Mouse (Mus musculus) E14TG2a.4 (cell line): ENCODE measurements around the gene BC055324.

Experiments
- H3K27me3 ChIP-seq: 2 replicates; pipeline ENCODE4 v1.6.1; 2014; ENCODE audit warnings: low read length, control low read depth; ENCODE audit not compliant: insufficient read depth
- H3K36me3 ChIP-seq: 2 replicates; pipeline ENCODE4 v1.6.1; 2014; ENCODE audit warnings: low read length, control low read depth; ENCODE audit not compliant: insufficient read depth
- H3K4me1 ChIP-seq: replicated peaks from 2 replicates; pipeline ENCODE4 v1.6.1; 2014; ENCODE audit warnings: low read depth, low read length, control low read depth
- H3K4me3 ChIP-seq: replicated peaks from 2 replicates; pipeline ENCODE4 v1.5.1; 2014; ENCODE audit warnings: mild to moderate bottlenecking, low read length
- H3K9me3 ChIP-seq: 2 replicates; pipeline ENCODE4 v1.6.1; 2014; ENCODE audit warnings: low read length, control low read depth
- CTCF ChIP-seq: conservative IDR thresholded peaks from 2 replicates; pipeline ENCODE4 v1.5.1; 2014; ENCODE audit warnings: low read length
- NANOG ChIP-seq: IDR thresholded peaks from 2 replicates; pipeline ENCODE4 v1.6.1; 2014; ENCODE audit warnings: borderline replicate concordance, low read length, mixed read lengths
- POU5F1 ChIP-seq: IDR thresholded peaks from 2 replicates; pipeline ENCODE4 v1.6.1; 2014; ENCODE audit warnings: low read length, borderline replicate concordance

Gene BC055324

GRCm38 (mm10) chr1:163976515-163976914 is 18.1 kb downstream of the BC055324 start:
- H3K4me3 ChIP-seq = no peak overlapping the region
- H3K9me3 ChIP-seq = no peaks in the 10 kb centered on the region
- H3K27me3 ChIP-seq = no peaks in the 10 kb centered on the region
- peaks cover 62% of the 10 kb centered on the region for H3K36me3 ChIP-seq
- H3K4me1 ChIP-seq = no peaks in the 10 kb centered on the region
- no peak for TF ChIP-seq NANOG
- no peak for TF ChIP-seq CTCF
- no peak for TF ChIP-seq POU5F1

- H3K4me1 ChIP-seq = no peaks in the 10 kb centered on the region
- H3K4me3 ChIP-seq = no peak overlapping the region
- H3K27me3 ChIP-seq = no peaks in the 10 kb centered on the region
- H3K9me3 ChIP-seq = no peaks in the 10 kb centered on the region
- H3K36me3 ChIP-seq = peaks cover 59% of the 10 kb centered on the region
- no peak for TF ChIP-seq NANOG
These were observed 19.5 kb downstream of the BC055324 start for GRCm38 (mm10) chr1:163975088-163975487.

- no peak overlapping the region for H3K4me3 ChIP-seq
- no peaks in the 10 kb centered on the region for H3K9me3 ChIP-seq
- H3K36me3 ChIP-seq = peaks cover 57% of the 10 kb centered on the region
- 0 out of 2 replicates have a peak, but pooled peaks cover under 1% of the 10 kb centered on the region for H3K4me1 ChIP-seq
- H3K27me3 ChIP-seq = no peaks in the 10 kb centered on the region
- TF ChIP-seq CTCF = no peak
- no peak for TF ChIP-seq POU5F1
- no peak for TF ChIP-seq NANOG
These were observed 20.1 kb downstream of the BC055324 start for GRCm38 (mm10) chr1:163974471-163974870.

GRCm38 (mm10) chr1:163964008-163964689 is 30.4 kb downstream of the BC055324 start:
- no peak overlapping the region for H3K4me3 ChIP-seq
- 0 out of 2 replicates have a peak, but pooled peaks cover under 1% of the 10 kb centered on the region for H3K4me1 ChIP-seq
- TF ChIP-seq NANOG (no peak), POU5F1 (no peak), CTCF (no peak)
- peaks cover 77% of the 10 kb centered on the region for H3K36me3 ChIP-seq
- no peaks in the 10 kb centered on the region for H3K27me3 ChIP-seq
- no peaks in the 10 kb centered on the region for H3K9me3 ChIP-seq

- no peak overlapping the region for H3K4me3 ChIP-seq
- H3K4me1 ChIP-seq = no peaks in the 10 kb centered on the region
- no peaks in the 10 kb centered on the region for H3K27me3 ChIP-seq
- TF ChIP-seq NANOG (no peak), CTCF (no peak), POU5F1 (no peak)
- H3K36me3 ChIP-seq = peaks cover 91% of the 10 kb centered on the region
- H3K9me3 ChIP-seq = no peaks in the 10 kb centered on the region
These were observed 36.6 kb downstream of the BC055324 start for GRCm38 (mm10) chr1:163958036-163958435.

GRCm38 (mm10) chr1:163953396-163953795 is 41.2 kb downstream of the BC055324 start:
- Histone ChIP-seq H3K36me3 (peaks cover 99% of the 10 kb centered on the region), H3K9me3 (no peaks in the 10 kb centered on the region), H3K27me3 (no peaks in the 10 kb centered on the region), H3K4me3 (no peak overlapping the region), H3K4me1 (no peaks in the 10 kb centered on the region)
- TF ChIP-seq NANOG (no peak), CTCF (no peak), POU5F1 (no peak)

- Histone ChIP-seq H3K36me3 (peaks cover 93% of the 10 kb centered on the region), H3K27me3 (no peaks in the 10 kb centered on the region), H3K9me3 (no peaks in the 10 kb centered on the region), H3K4me1 (peaks cover 12% of the 10 kb centered on the region), H3K4me3 (no peak overlapping the region)
- no peak for TF ChIP-seq CTCF
- no peak for TF ChIP-seq POU5F1
These were observed 52.5 kb downstream of the BC055324 start for GRCm38 (mm10) chr1:163942056-163942455.

GRCm38 (mm10) chr1:163934591-163934990 is 60.0 kb downstream of the BC055324 start:
- H3K27me3 ChIP-seq = no peaks in the 10 kb centered on the region
- TF ChIP-seq NANOG = no peak
- no peak for TF ChIP-seq CTCF
- no peak for TF ChIP-seq POU5F1

GRCm38 (mm10) chr1:163931801-163932200 is 62.8 kb downstream of the BC055324 start:
- H3K36me3 ChIP-seq = peaks cover 38% of the 10 kb centered on the region

More at GRCm38 (mm10) chr1:163934591-163934990, 60.0 kb downstream of the BC055324 start:
- Histone ChIP-seq H3K4me3 (no peak overlapping the region), H3K9me3 (no peaks in the 10 kb centered on the region), H3K36me3 (peaks cover 61% of the 10 kb centered on the region), H3K4me1 (peaks cover 25% of the 10 kb centered on the region)

More at GRCm38 (mm10) chr1:163931801-163932200, 62.8 kb downstream of the BC055324 start:
- H3K4me3 ChIP-seq = 0 out of 2 replicates have a peak overlapping the region, but pooled peaks have one; percentile 95
- H3K4me1 ChIP-seq = peaks cover 32% of the 10 kb centered on the region
- TF ChIP-seq CTCF (no peak), NANOG (no peak), POU5F1 (no peak)
- no peaks in the 10 kb centered on the region for H3K27me3 ChIP-seq
- no peaks in the 10 kb centered on the region for H3K9me3 ChIP-seq
